Mouse (Mus musculus): ENCODE results near the gene Zfp740.

GRCm38 (mm10) chr15:102217325-102217724 is 14.3 kb downstream of the Zfp740 start:
- TF ChIP-seq CTCF (conservative IDR thresholded peaks at IDR 0.05; ENCODE audit: low read length) (no peak), POU5F1 (IDR thresholded peaks at IDR 0.05; ENCODE audit: borderline replicate concordance, low read length) (no peak), NANOG (IDR thresholded peaks at IDR 0.05; ENCODE audit: borderline replicate concordance, low read length) (no peak)

Measured in E14TG2a.4 (cell line).